Mouse (Mus musculus) brown adipose tissue, adult 24 weeks (tissue): ENCODE data around the gene Itgad. TPM values are rescaled to one million over a fixed set of nuclear protein-coding genes. Genes with fewer than 3 reads are reported as not detected.

ENCODE experiments used
- H3K27ac ChIP-seq: fragments of 200-500 bp; replicated peaks from 2 replicates; pipeline ENCODE4 v1.5.1; 2012; ENCODE audit warnings: low read depth, mild to moderate bottlenecking, low read length
- H3K4me1 ChIP-seq: fragments of 200-500 bp; 2 replicates; pipeline ENCODE4 v1.6.1; 2012; ENCODE audit warnings: low read length, mixed read lengths; ENCODE audit not compliant: control insufficient read depth, insufficient read depth, insufficient read length
- H3K4me3 ChIP-seq: fragments of 200-500 bp; 2 replicates; pipeline ENCODE4 v1.5.1; 2012; ENCODE audit warnings: low read depth, mild to moderate bottlenecking, low read length, moderate library complexity; ENCODE audit not compliant: insufficient read depth
- polyA plus RNA-seq: library from polyadenylated mRNA; stranded (reverse); fragments of >200 nt; gene quantifications from 2 replicates; pipeline ENCODE4 v1.2.4, GENCODE M21; 2012; ENCODE audit not compliant: missing spikeins, insufficient read depth, insufficient read length

Gene Itgad
- not detected in 2 replicates for polyA plus RNA-seq

DNA sequence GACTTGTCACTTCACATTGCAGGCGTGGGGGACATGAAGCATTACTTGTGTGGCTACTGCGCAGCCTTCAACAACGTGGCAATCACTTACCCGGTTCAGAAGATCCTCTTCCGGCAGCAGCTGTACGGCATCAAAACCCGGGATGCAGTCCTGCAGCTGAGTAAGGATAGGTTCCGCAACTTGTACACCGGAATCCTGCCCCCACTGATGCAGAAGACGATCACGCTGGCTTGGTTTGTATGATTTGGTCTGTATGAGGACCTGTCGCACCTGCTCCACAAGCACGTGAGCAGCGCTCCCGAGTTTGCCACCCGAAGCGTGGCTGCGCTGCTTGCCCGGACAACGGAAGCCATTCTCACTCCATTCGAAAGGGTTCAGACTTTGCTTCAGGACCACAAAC lies at the start of gene Itgad:
Gene Itgad (plus strand): TSS at position 301 of the 400 bp plus-strand sequence.
- H3K4me3 ChIP-seq, result no peak within 1 kb of the TSS
- H3K27ac ChIP-seq, result no peak within 1 kb of the TSS
- no peaks in the 10 kb centered on the region for H3K4me1 ChIP-seq

DNA sequence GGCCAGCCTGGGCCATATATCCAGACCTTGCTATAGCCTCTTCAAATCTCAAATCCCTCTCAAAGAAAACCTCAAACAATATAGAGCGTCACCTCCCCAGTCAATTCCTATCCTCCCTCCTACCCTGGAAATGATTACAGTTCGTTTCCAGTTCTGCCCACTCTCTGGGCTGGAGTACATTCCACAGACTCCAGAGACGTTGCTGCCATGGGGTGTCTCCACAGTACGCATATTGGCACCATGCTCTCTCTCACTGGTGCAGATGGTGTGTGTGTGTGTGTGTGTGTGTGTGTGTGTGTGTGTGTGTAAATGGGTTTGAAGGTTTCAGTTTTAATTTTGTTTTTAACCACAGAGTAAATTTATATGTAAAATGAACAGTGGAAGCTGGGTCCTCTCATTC lies 48.9 kb upstream of the Itgad start:
- Histone ChIP-seq H3K27ac (no peak overlapping the region), H3K4me1 (no peaks in the 10 kb centered on the region), H3K4me3 (no peak overlapping the region)

DNA sequence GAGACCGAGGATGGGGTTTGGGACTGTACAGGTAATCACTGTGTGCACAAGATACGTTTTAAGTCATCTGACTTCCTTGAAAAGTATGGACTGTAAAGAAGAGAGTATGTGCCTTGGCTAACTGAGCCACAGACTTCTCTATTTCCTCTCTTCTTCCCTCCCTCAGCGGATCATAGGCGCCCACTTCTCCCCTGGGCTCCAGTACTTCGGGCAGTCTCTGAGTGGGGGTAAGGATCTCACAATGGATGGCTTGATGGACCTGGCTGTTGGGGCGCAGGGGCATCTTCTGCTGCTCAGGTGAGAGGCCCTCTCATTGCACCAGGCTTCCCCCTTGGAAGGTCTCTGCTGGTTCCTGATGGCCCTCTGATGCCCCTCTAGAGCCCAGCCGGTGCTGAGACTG lies 46.7 kb upstream of the Itgad start:
- no peak overlapping the region for H3K4me3 ChIP-seq
- no peak overlapping the region for H3K27ac ChIP-seq
- no peaks in the 10 kb centered on the region for H3K4me1 ChIP-seq

DNA sequence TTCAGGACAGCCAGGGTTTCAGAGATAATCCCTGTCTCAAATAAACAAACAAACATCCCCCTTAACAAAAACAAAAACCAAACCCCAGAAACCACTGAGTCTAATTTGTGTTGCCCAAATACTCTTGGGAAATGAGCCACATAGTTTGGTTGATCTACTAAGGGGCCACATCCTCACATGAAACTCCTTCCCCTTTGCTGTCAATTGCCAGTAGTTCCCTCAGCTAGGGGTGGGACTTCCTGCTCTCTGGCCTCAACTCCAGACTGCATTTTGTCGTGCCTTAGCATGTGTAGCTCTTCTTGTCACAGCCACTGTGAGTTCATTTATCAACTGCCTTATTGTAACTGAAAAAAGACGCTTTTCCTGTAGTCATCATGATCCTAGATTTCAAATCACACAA lies 43.9 kb upstream of the Itgad start:
- no peak overlapping the region for H3K4me3 ChIP-seq
- no peaks in the 10 kb centered on the region for H3K4me1 ChIP-seq
- no peak overlapping the region for H3K27ac ChIP-seq

DNA sequence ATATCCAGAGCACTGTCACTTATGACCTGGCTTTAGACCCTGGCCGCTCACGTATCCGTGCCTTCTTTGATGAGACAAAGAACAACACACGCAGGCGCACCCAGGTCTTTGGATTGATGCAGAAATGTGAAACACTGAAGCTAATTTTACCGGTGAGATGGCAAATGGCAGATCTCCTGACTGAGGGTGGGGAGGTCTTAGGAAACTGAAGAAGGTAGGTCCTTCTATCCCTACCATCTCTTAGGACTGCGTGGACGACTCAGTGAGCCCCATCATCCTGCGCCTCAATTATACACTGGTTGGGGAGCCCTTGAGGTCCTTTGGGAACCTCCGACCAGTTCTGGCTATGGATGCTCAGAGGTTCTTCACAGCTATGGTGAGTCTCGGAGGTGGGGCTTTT lies 42.0 kb upstream of the Itgad start:
- Histone ChIP-seq H3K27ac (no peak overlapping the region), H3K4me1 (no peaks in the 10 kb centered on the region), H3K4me3 (no peak overlapping the region)

DNA sequence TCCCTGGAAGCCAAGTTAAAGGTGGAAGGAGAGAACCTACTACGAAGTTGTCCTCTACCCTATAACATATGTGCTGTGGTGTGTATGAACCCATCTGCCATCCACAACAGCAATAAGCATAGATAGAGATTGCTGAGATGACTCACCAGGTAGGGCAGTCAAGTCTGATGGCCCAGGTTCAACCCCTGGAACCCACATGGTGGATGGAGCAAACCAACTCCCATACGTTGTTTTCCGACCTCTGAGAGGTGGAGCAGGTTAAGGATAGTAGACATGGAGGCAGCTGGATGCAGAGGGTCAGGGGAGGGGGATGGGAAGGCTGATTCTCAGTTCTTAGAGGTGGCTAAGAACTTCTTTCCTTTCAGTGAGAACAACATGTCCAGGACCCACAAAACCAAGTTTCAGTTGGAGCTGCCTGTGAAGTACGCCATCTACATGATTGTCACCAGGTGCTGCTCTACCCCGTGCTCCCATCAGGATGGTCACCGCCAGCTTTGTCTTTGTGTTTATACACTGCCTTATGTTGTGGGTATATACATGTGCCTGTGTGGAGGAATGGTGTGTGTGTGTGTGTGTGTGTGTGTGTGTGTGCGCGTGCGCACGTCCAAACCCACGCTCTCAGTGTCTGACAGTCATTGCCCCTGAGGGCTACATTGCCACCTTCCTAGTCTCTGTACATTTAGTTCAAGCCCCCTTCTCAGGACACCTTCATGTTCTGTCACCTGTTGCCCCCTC lies 39.6 kb upstream of the Itgad start:
- no peak overlapping the region for H3K27ac ChIP-seq
- no peak overlapping the region for H3K4me3 ChIP-seq
- H3K4me1 ChIP-seq, result no peaks in the 10 kb centered on the region

DNA sequence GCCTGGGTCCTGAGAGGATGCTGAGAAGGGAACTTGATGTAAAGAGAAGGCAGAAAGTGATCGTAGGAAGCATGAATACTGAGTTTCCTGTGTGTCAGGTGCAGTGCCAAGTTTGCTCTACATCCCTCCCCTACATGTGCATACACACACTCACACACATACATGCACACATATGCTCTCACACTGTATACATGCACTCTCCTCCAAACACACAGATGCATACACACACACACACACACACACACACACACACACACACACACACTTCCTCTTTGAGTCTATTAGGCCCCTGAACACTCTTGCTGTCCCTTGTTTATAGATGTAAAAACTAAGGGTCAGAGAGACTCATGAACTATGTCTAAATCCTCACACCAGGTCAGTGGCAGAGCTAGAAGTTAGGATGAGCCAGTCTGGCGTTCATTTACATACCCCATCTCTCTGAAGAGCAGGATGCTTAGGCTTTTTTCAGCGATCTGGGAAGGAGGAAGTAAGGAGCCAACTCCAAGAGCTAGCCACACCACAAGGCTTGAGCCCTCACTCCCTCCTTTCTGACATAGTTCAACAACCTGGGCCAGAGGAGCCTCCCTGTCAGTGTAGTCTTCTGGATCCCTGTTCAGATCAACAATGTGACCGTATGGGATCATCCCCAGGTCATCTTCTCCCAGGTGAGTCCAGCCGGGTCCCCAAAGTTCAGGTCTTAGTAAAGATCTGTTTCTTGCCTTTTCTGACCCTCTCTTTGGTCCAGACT lies 38.8 kb upstream of the Itgad start:
- Histone ChIP-seq H3K4me1 (no peaks in the 10 kb centered on the region), H3K27ac (no peak overlapping the region), H3K4me3 (no peak overlapping the region)

DNA sequence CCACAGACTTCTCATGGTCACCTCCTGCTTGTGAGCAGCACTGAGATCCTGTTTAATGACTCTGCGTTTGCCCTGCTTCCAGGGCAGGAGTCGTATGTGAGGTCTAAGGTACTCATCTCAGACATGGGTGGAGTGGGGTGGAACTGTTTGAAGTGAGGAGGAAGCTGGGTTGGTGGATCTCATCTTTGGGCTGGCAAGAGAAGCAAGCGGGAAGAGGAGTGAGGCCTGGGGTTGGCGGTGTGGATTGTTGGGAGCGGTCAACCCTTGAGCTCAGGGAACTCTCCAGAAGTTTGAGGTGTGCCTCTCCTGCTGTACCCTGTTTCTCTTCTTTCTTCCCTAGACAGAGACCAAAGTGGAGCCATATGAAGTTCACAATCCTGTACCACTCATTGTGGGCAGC lies 37.8 kb upstream of the Itgad start:
- no peak overlapping the region for H3K27ac ChIP-seq
- H3K4me1 ChIP-seq, result no peaks in the 10 kb centered on the region
- no peak overlapping the region for H3K4me3 ChIP-seq

DNA sequence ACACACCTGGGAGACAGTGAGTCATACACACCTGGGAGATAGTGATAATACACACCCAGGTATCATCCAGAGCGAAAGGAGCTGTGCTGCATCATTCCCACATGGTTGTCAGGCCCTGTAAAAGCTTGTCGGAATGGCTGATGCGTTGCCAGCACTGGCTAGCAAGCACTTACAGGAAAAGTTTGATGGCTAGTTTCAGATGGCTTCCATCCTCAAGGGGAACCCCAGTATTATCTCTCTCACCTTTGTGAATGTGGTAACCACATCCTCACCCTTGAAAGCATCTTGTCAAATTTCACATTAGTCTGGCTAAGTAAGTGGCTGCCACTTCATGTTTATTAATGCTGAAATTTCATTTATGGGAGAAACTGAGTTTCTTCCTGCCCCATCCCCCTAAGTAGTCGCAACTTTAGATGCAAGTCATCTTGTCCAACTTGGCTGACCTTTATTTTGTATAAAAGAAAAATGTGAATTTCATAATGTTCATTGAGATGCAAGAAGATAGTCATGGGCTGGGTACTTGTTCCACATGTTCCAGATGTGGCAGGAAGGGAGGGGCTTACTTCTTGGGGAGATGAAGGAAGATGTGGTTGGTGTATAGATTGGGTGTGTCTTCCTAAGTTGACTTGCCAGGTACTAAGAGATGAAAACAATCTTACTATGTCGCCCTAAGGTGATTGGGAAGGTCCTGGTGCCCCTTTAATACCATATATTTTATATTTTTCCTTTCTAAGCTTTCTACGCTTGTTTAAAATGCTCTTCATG lies 34.3 kb upstream of the Itgad start:
- H3K4me1 ChIP-seq, result no peaks in the 10 kb centered on the region
- H3K27ac ChIP-seq, result no peak overlapping the region
- no peak overlapping the region for H3K4me3 ChIP-seq

DNA sequence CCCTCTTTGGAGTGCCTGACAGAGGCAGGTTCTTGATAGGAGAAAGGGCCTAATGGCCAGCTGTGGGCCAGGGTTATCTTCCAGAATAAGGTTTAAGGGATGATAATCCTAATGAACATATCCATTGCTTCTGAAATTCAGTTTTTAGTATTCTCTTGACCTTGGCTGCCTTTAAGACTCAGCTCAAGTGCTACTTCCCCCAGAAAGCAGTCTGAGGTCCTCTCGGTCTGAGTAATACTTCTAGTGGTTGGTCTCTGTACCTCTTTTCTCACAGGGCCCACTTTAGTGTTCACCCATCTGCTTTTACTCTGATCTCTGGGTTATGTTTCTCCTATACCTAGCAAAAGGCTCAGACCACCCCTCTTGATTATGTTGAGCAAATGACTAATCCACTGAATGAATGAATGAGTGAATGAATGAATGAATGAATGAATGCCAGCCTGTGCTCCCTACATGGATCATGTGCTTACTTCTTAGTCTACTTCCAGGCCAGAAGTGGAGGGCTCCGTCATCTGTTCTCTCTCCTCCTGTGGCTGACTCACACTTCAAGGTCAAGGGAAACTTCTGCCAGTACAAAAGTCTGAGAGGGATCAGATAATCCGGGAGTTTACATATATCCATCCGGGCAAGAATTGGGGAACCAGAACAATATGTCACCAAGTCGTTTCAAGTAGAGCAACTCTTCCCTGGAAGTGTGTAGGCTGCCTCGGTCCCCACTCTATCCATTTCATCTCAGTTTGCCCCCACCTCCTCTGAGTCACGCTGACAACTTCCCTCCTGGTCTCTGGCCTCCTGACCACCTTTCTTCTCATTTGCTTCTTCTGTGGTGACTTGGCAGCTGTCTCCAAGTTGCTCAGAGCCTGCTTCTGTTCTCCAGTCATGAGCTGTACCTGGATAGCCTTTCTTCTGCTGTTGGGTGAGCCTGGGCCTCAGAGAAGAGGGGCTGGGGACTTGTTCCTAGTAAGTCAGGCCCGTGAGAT lies 25.1 kb upstream of the Itgad start, which contains the start of gene Itgax:
Gene Itgax (plus strand): TSS at position 807 of the 980 bp plus-strand sequence.
- Histone ChIP-seq H3K4me3 (no peak within 1 kb of the TSS), H3K27ac (no peak within 1 kb of the TSS), H3K4me1 (no peaks in the 10 kb centered on the region)

DNA sequence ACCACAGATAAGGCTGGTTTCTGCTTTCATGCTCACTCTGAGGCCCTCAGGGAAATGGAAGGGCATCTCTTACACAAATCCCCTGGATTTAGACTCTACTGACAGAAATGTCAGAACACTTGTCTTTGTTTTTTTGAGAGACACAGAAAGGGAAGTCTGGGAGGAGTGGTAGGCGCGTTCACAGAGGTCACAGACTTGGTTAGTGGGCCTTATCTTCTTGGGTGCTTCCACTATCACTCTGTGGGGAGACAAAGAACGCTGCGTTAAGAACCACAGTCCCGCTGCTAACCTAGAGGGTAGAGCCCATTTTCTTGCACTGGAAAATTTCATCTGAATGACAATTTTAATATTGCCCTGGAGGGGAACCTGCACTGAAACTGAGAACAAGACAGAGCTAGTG lies 22.0 kb upstream of the Itgad start:
- Histone ChIP-seq H3K4me3 (no peak overlapping the region), H3K4me1 (no peaks in the 10 kb centered on the region), H3K27ac (no peak overlapping the region)

DNA sequence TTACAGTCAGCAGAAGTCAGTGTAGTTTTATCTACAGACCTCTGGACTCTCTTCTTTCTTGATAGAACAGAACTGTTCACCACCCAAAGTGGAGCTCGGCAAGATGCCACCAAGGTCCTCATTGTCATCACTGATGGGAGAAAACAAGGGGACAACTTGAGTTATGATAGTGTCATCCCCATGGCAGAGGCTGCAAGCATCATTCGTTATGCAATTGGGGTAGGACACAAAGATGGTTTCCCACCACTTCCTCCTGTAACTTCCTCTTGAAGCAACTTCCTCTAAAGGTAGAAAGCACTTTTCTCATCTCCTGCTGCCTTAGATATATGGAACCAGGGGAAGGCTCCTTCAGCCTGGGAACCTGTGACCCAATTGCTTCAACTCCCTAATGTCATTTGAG lies 20.6 kb upstream of the Itgad start:
- Histone ChIP-seq H3K27ac (no peak overlapping the region), H3K4me3 (no peak overlapping the region), H3K4me1 (no peaks in the 10 kb centered on the region)

DNA sequence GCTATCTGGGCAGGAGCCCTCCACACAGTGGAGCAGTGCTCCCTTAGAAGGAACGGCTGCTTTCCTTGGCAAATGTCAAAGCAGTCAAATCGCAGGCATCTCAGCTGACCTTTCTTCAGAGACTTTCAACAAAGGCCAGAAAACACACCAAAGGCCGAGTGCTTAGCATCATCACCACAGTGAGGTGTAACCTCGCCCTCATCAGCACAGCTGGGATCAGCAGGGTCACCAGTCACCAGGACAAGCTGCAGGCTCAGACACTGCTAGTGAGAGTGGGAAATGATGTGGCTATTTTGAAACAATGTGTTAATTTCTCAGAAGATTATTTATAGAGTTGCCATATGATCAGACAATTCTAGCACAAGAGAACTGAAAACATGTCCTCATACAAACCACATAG lies 17.2 kb upstream of the Itgad start:
- no peak overlapping the region for H3K27ac ChIP-seq
- no peak overlapping the region for H3K4me3 ChIP-seq
- H3K4me1 ChIP-seq, result no peaks in the 10 kb centered on the region

DNA sequence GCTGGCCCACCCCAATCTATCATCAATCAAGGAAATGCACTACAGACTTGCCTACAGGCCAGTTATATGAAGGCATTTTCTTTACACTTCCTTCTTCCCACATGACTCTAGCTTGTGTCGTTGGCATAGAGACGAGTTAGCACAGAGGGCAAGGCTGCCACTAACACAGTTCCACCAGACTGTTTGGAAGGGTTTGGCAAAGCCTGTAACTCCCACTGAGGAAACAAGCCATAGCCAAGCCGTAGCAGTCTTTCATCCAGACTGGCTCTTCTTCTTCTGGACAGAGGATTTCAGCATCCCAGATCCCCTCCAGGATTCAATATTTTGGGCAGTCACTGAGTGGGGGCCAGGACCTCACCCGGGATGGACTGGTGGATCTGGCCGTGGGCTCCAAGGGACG lies 14.6 kb upstream of the Itgad start:
- H3K4me3 ChIP-seq, result no peak overlapping the region
- no peak overlapping the region for H3K27ac ChIP-seq
- no peaks in the 10 kb centered on the region for H3K4me1 ChIP-seq
